Mouse (Mus musculus): ENCODE measurements around the gene Rtn3. TPM values are rescaled to one million over a fixed set of nuclear protein-coding genes. Genes with fewer than 3 reads are reported as not detected.

Gene Rtn3
- 132 and 143 TPM in 2 replicates for polyA plus RNA-seq (2016; fragmentation: Nextera tagmentation; extraction: Ambion mirVana)

DNA sequence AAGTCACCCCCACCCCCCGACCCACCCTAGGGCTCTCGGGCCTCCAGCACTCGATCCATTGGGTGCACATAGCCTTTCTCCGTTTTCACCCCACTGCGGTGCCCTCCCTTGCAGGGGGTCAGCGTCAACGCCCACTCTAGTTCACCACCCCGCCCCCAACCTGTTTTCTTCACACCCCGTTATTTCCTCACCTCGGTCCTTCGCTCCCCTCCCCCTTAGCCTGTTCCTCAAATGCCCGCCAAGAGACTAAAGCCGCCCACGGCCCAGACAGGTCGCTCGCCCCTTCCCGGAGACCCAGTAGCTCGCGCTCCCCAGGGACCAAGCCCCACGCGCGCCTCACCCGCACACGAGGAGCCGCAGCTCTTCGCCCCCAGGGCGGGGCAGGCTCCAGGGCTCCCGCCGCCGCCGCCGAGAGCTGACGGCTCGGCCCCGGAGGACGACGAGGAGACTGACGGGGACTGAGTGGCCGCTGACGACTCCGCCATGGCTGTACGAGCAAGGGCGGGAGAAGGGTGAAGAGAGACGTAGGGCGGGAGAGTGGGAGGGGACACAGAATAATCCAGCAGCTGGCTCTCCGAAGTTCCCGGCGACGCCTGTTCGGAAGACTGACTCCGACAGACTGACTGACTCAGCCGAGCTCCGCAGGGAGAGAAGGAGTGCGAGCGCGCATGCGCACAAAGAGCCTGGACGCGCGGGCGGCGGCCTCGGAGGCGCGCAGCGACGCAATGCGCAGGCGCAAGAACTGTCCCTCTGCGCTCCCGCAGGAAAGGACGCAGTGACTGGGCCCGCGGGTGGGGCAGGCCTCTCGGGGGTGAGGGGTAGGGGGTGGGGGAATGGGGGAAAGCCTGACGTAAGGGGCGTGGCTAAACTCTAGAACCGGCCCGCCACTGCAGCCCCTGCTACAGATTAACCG, at the start of gene Rtn3:
Gene Rtn3, minus strand, starts transcription at position 683 of the 913 bp plus-strand sequence.
- no peaks in the 10 kb centered on the region for H3K9me3 ChIP-seq
- H3K4me3 ChIP-seq = peak within 1 kb of the TSS; percentile 85
- under 1% methylated on average over 79 of the region's 80 CpGs for WGBS
- peak; percentile 99 for DNase-seq (ENCODE audit: low spot score)
- H3K36me3 ChIP-seq = no peaks in the 10 kb centered on the region
- no peaks in the 10 kb centered on the region for H3K27me3 ChIP-seq (ENCODE audit: insufficient read depth, poor library complexity, severe bottlenecking)
- H3K4me1 ChIP-seq = peaks cover 11% of the 10 kb centered on the region; the same call in 1 of the 2 replicates
- H3K27ac ChIP-seq = peak within 1 kb of the TSS; percentile 97

DNA sequence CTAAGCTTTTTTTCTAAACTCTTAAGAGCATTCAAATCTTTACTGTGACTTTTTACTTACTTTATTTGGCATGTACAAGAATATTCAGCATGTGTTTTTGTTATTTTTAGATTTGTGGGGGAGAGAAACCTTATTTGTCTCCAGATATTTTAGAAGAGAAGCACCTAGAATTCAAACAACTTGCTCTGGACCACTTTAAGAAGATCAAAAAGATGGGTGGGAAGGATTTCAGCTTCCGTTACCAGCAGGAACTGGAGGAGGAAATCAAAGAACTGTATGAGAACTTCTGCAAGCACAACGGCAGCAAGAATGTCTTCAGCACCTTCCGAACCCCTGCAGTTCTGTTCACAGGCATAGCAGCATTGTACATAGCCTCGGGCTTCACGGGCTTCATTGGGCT, 48.8 kb upstream of the Rtn3 start:
- 89% methylated on average over 5 of the region's 5 CpGs for WGBS
- H3K36me3 ChIP-seq = peaks cover 46% of the 10 kb centered on the region

DNA sequence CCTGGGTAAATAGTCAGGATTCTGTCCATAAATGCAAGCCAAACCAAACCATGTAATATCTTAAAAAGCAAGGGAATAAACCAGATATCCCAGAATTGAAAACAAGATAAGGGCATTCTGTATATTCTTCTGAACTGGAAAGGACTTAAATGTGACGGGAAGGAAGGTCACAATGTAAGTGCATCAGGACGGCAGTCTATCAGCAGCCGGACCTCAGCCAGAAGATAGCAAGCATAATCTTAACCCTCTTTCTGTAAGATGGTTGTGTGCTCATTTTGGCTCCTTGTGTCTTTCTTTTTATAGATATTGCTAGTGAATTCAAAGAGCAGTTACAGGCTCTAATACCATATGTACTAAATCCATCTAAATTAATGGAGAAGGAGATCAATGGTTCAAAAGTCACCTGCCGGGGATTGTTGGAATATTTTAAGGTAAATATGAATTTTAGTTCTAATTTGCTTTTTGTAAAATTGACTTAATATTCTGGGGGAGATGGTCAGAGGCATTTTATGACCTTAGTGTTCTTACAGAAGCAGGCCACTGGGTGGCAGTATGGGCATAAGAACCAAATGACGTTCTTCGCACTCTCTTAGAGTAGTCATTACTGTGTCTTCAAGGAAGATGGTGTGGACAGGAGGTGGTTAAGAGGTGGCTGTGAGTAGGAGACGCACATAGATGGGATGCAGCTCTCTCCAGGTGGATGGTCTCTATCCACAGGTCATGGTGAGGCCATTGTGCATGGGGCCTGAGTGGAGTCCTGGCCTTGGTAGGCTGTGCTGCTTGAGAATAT, 45.8 kb upstream of the Rtn3 start:
- WGBS = 44% methylated on average over 7 of the region's 7 CpGs
- H3K36me3 ChIP-seq = peaks cover 49% of the 10 kb centered on the region
- no peaks in the 10 kb centered on the region for H3K4me1 ChIP-seq
- no peaks in the 10 kb centered on the region for H3K9me3 ChIP-seq
- no peak overlapping the region for H3K27ac ChIP-seq
- no peak overlapping the region for H3K4me3 ChIP-seq
- H3K27me3 ChIP-seq (ENCODE audit: insufficient read depth, poor library complexity, severe bottlenecking) = no peaks in the 10 kb centered on the region
- no peak for DNase-seq (ENCODE audit: low spot score)

More for the DNA sequence above, 48.8 kb upstream of the Rtn3 start:
- H3K27ac ChIP-seq = no peak overlapping the region
- H3K9me3 ChIP-seq = no peaks in the 10 kb centered on the region
- H3K27me3 ChIP-seq (ENCODE audit: insufficient read depth, poor library complexity, severe bottlenecking) = no peaks in the 10 kb centered on the region
- H3K4me3 ChIP-seq = no peak overlapping the region
- DNase-seq (ENCODE audit: low spot score) = no peak
- no peaks in the 10 kb centered on the region for H3K4me1 ChIP-seq

DNA sequence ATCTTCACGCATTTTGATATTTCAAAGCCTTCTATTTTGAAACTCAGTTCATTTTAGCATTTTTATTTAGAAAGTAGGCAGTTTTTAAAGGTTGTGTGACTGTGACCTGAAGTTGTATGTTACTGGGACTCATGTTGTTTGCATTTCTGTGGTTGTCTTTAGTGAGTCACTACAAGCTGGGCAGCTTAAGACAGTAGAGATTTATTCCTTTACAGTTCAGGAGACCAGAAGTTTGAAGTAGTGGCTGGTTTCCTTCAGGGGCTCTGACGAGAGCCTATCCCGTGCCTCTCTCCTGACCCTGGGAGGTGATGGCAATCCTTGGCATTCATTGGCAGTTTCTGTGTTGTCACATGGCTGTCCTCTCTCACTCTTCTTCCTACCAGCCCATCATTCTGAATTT, 41.8 kb upstream of the Rtn3 start:
- WGBS = 83% methylated on average over 3 of the region's 3 CpGs
- Histone ChIP-seq H3K9me3 (no peaks in the 10 kb centered on the region), H3K27ac (no peak overlapping the region), H3K36me3 (peaks cover 51% of the 10 kb centered on the region), H3K4me3 (no peak overlapping the region), H3K4me1 (no peaks in the 10 kb centered on the region), H3K27me3 (ENCODE audit: insufficient read depth, poor library complexity, severe bottlenecking) (no peaks in the 10 kb centered on the region)
- DNase-seq (ENCODE audit: low spot score) = no peak

DNA sequence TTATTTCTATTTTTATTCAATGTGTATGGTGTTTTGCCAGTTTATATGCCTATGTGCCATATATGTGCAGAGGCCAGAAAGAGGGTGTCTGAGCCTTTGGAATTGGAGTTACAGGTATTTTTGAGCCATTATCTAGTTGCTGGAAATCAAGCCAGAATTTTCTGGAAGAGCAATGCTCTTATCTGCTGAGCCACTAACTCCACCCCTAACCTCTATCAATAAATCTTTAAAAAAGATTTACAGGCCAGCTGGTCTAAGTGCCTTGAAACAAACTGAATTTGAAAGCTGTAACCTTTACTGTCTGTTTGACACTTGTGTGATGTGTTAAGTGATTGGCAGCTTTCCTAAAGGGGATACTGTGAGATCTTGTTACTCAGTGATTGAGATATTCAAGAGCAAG, 40.7 kb upstream of the Rtn3 start:
- Histone ChIP-seq H3K4me3 (no peak overlapping the region), H3K36me3 (peaks cover 56% of the 10 kb centered on the region), H3K27ac (no peak overlapping the region), H3K9me3 (no peaks in the 10 kb centered on the region), H3K27me3 (ENCODE audit: insufficient read depth, poor library complexity, severe bottlenecking) (no peaks in the 10 kb centered on the region), H3K4me1 (no peaks in the 10 kb centered on the region)
- DNase-seq (ENCODE audit: low spot score) = no peak

DNA sequence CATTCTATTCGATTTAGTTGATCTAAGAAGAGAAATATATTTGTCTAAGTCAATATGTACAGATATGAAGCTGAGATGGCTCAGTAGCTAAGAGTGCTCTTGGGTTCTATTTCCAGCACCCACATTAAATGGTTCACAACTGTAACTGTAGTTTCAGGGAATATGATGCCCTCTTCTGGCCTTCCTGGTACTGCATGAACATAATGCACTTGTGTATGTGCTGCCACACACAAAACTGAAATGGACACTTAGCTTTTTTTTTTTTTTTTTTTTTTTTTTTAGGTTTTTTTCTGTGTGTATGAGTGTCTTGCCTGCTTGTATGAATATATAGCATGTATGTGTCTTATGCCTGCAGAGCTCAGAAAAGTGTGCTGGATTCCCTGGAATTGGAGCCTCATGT, 40.2 kb upstream of the Rtn3 start:
- no peak overlapping the region for H3K27ac ChIP-seq
- WGBS = 89% methylated on average over 1 of the region's 1 CpGs

DNA sequence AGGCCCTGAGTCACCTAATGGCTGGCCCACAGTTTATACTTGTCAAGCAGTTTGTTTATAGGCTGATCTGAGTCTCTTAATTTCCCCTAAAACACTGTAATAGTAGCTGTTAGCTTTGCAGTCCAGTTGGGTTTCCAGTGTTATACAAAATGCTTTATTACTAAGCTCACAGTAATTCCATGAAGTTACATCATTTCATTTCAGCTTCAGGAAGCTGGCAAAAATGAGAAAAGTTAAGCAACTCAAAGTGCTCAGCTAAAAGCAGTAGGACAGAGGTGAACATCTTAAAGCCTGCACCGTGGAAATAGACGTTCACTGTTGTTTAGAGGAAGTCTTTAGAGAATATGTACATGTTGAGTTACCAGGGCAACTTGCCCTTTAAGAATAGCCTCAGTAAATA, 39.8 kb upstream of the Rtn3 start:
- Histone ChIP-seq H3K36me3 (peaks cover 59% of the 10 kb centered on the region), H3K9me3 (no peaks in the 10 kb centered on the region), H3K4me1 (no peaks in the 10 kb centered on the region), H3K27me3 (ENCODE audit: insufficient read depth, poor library complexity, severe bottlenecking) (no peaks in the 10 kb centered on the region), H3K27ac (no peak overlapping the region), H3K4me3 (no peak overlapping the region)
- 95% methylated on average over 2 of the region's 2 CpGs for WGBS
- DNase-seq (ENCODE audit: low spot score) = no peak

More for the DNA sequence above, 40.2 kb upstream of the Rtn3 start:
- Histone ChIP-seq H3K27me3 (ENCODE audit: insufficient read depth, poor library complexity, severe bottlenecking) (no peaks in the 10 kb centered on the region), H3K9me3 (no peaks in the 10 kb centered on the region), H3K36me3 (peaks cover 60% of the 10 kb centered on the region), H3K4me1 (no peaks in the 10 kb centered on the region), H3K4me3 (no peak overlapping the region)
- DNase-seq (ENCODE audit: low spot score) = no peak

DNA sequence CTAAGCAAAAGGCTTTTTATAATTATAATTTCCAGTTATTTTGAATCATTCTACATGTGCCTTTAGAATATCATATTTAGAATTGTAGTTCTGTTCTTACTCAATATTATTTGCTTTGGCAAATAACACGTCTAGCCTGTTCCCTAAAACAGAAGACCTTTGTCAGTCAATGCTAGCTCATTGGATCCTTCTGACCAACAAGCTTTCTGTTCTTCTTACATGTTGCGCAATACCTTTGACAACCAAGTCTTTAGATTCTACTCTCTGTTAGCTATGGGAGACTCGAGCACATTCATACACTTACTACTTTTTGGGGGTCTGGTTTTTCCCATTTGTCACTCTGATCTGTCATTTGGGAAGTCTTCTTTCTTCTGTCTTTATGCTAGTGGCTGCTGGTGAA, 38.5 kb upstream of the Rtn3 start:
- no peaks in the 10 kb centered on the region for H3K9me3 ChIP-seq
- H3K27ac ChIP-seq = no peak overlapping the region
- WGBS = 86% methylated on average over 3 of the region's 3 CpGs
- H3K36me3 ChIP-seq = peaks cover 66% of the 10 kb centered on the region
- no peak for DNase-seq (ENCODE audit: low spot score)
- H3K27me3 ChIP-seq (ENCODE audit: insufficient read depth, poor library complexity, severe bottlenecking) = no peaks in the 10 kb centered on the region
- H3K4me3 ChIP-seq = no peak overlapping the region
- H3K4me1 ChIP-seq = no peaks in the 10 kb centered on the region

DNA sequence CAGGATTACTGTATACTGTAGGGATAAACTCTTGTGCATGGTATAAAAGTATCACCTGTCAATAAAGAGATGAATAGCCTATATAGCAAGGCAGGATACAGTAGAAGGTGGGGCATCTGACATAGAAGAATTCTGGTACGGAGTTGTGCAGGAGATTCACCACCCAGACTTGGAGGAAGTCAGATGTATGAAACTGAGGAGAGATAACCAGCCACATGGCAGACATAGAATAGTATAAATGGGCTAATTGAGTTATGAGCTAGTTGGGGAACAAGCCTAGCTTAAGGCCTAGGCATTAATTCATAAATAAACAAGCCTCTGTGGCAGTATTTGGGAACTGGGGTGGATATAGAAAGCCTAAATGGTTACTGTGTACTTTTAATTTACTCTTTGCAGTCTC, 33.4 kb upstream of the Rtn3 start:
- DNase-seq (ENCODE audit: low spot score) = no peak
- 80% methylated on average over 1 of the region's 1 CpGs for WGBS
- Histone ChIP-seq H3K4me3 (no peak overlapping the region), H3K4me1 (no peaks in the 10 kb centered on the region), H3K9me3 (no peaks in the 10 kb centered on the region), H3K27ac (no peak overlapping the region), H3K36me3 (peaks cover 53% of the 10 kb centered on the region), H3K27me3 (ENCODE audit: insufficient read depth, poor library complexity, severe bottlenecking) (no peaks in the 10 kb centered on the region)

DNA sequence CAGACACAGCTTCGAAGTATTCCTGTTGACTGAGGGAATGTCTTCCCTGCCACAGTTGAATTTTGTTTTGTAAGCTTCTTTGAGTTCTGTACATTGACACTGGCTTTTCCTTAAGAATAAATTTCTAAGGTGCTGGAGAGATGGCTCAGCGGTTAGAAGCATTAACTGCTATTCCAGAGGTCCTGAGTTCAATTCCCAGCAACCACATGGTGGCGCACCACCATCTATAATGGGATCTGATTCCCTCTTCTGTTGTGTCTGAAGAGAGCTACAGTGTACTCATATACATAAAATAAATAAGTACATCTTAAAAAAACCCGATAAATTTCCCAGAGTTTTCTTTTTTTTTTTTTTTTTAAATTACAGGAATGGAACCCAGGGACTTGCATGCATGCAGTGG, 24.9 kb upstream of the Rtn3 start:
- no peak overlapping the region for H3K4me3 ChIP-seq
- no peaks in the 10 kb centered on the region for H3K27me3 ChIP-seq (ENCODE audit: insufficient read depth, poor library complexity, severe bottlenecking)

DNA sequence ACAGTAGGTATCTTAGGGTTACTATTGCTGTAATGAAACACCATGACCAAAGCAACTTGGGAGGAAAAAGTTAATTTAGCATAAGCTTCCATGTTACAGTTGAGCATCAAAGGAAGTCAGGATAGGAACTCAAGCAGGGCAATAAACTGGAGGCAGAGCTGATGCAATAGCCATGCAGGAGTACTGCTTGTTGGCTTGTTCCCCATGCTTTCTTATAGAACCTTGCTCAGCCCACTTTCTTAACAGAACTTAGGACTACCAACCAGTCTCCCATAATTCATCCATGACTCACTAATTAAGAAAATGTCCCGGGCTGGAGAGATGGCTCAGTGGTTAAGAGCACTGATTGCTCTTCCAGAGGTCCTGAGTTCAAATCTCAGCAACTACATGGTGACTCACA, 23.2 kb upstream of the Rtn3 start:
- 84% methylated on average over 1 of the region's 1 CpGs for WGBS
- H3K4me1 ChIP-seq = peaks cover 11% of the 10 kb centered on the region; the same call in 1 of the 2 replicates
- no peak overlapping the region for H3K27ac ChIP-seq
- peaks cover 17% of the 10 kb centered on the region for H3K36me3 ChIP-seq
- no peaks in the 10 kb centered on the region for H3K9me3 ChIP-seq
- no peaks in the 10 kb centered on the region for H3K27me3 ChIP-seq (ENCODE audit: insufficient read depth, poor library complexity, severe bottlenecking)
- DNase-seq (ENCODE audit: low spot score) = no peak
- H3K4me3 ChIP-seq = no peak overlapping the region

More for the DNA sequence above, 24.9 kb upstream of the Rtn3 start:
- no peak for DNase-seq (ENCODE audit: low spot score)
- Histone ChIP-seq H3K36me3 (peaks cover 26% of the 10 kb centered on the region), H3K27ac (no peak overlapping the region), H3K9me3 (no peaks in the 10 kb centered on the region), H3K4me1 (peaks cover 11% of the 10 kb centered on the region; the same call in 1 of the 2 replicates)
- WGBS = 57% methylated on average over 4 of the region's 4 CpGs

DNA sequence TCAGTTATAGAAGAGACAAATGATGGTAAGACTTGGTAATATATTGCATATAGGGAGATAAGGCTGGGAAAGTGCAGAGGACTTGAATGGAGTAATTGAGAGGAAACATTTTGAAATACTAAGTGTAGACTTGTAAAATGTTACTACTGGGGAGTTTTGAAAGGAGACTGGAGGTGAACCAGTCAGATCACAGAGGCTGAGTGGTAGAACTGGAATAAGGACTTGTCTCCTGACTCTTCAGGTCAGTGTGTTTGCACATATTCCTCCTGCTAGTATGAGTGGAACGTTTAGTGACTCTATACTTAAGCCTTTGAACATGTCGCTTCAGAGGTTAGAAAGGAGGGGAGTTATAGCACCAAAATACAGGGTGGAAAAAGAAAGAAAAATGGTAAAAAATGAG, 19.4 kb upstream of the Rtn3 start:
- no peaks in the 10 kb centered on the region for H3K9me3 ChIP-seq
- no peaks in the 10 kb centered on the region for H3K27me3 ChIP-seq (ENCODE audit: insufficient read depth, poor library complexity, severe bottlenecking)
- DNase-seq (ENCODE audit: low spot score) = no peak

DNA sequence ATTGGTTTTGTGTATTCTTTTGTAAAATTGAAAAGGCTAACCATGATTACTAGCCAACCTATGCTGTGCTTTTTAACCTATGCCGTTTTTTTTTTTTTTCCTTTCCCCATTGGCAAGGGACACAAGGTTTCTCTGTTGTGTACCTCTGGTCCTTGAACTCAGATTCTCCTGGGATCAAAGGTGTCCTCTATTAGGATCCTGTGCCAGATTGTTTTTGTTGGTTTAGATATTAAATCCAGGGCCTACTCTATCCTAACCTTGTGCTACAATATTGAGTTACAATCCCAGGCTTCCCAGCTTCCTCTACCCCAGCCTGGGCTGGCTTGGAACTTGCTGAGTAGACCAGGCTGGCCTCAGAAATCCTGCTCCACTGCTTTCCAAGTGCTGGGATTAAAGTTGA, 17.6 kb upstream of the Rtn3 start:
- H3K27me3 ChIP-seq (ENCODE audit: insufficient read depth, poor library complexity, severe bottlenecking) = no peaks in the 10 kb centered on the region
- no peak overlapping the region for H3K27ac ChIP-seq
- H3K36me3 ChIP-seq = no peaks in the 10 kb centered on the region
- H3K4me3 ChIP-seq = no peak overlapping the region
- H3K4me1 ChIP-seq = peaks cover 8% of the 10 kb centered on the region; the same call in 1 of the 2 replicates
- 82% methylated on average over 1 of the region's 1 CpGs for WGBS
- no peak for DNase-seq (ENCODE audit: low spot score)
- no peaks in the 10 kb centered on the region for H3K9me3 ChIP-seq

More for the DNA sequence above, 19.4 kb upstream of the Rtn3 start:
- no peak overlapping the region for H3K27ac ChIP-seq
- no peaks in the 10 kb centered on the region for H3K36me3 ChIP-seq
- H3K4me3 ChIP-seq = no peak overlapping the region
- H3K4me1 ChIP-seq = peaks cover 8% of the 10 kb centered on the region; the same call in 1 of the 2 replicates
- WGBS = 77% methylated on average over 2 of the region's 2 CpGs

Data from heart, embryonic 10.5 days (tissue).